Mouse (Mus musculus): Measurements from ENCODE around the gene Nfkbie. TPM values are rescaled to one million over a fixed set of nuclear protein-coding genes. Genes with fewer than 3 reads are reported as not detected.

The Nfkbie gene
- total and polyA plus RNA-seq, 3 experiments, result 78.7 to 136 (median 90.0) TPM

GRCm38 (mm10) chr17:45602984-45603383, 47.5 kb downstream of the Nfkbie start:
- dilution Hi-C loops (cut with MboI; ENCODE audit: extremely low pct_ligation_motif_present, extremely low pct_unique_long_range_greater_than_20kb, low sequenced_read_pairs), result no loop called here
- peaks cover 0 to 11% of the 10 kb centered on the region in 2 experiments; a peak in 2 of 4 replicates for H3K4me1 ChIP-seq (ENCODE audit: control insufficient read depth in 1 of 2, insufficient read depth in 2 of 2)

GRCm38 (mm10) chr17:45606992-45607879, 51.7 kb downstream of the Nfkbie start:
- no peak for DNase-seq (ENCODE audit: extremely low read depth)
- H3K9ac ChIP-seq (ENCODE audit: insufficient read depth, low read depth), result no peak overlapping the region
- H3K4me2 ChIP-seq (ENCODE audit: insufficient read depth, low read depth, poor library complexity, severe bottlenecking), result no peak overlapping the region

More at GRCm38 (mm10) chr17:45602984-45603383, 47.5 kb downstream of the Nfkbie start:
- Histone ChIP-seq H3K4me2 (ENCODE audit: insufficient read depth, low read depth, poor library complexity, severe bottlenecking) (no peak overlapping the region), H3K9ac (ENCODE audit: insufficient read depth, low read depth) (no peak overlapping the region), H3K36me3 (replicated peaks in 1 of 2; ENCODE audit: control insufficient read depth in 1 of 2, insufficient read depth in 1 of 2, low read length in 1 of 2) (no peaks in the 10 kb centered on the region), H3K27me3 (replicated peaks) (peaks cover 1% of the 10 kb centered on the region), H3K79me2 (replicated peaks; ENCODE audit: control insufficient read depth, extremely low read depth, insufficient read depth, poor library complexity, severe bottlenecking) (no peaks in the 10 kb centered on the region), H3K27ac (ENCODE audit: insufficient read depth, low read depth) (no peak overlapping the region), H3K9me3 (replicated peaks; ENCODE audit: low read length) (peaks cover 3% of the 10 kb centered on the region), H3K4me3 (replicated peaks in 1 of 3; ENCODE audit: low read depth in 2 of 3, low read length in 2 of 3, poor library complexity in 1 of 3) (no peak overlapping the region)
- in situ Hi-C loops (cut with MboI; ENCODE audit: low pct_ligation_motif_present, low pct_unique_long_range_greater_than_20kb, low sequenced_read_pairs), result no loop called here
- TF ChIP-seq MEF2A (IDR thresholded peaks at IDR 0.05; ENCODE audit: borderline replicate concordance, low read depth, low read length) (no peak), ZMIZ1 (IDR thresholded peaks at IDR 0.05; ENCODE audit: low read depth, low read length) (no peak), USF1 (IDR thresholded peaks at IDR 0.05; ENCODE audit: low read depth, low read length) (no peak), CTCF (conservative IDR thresholded peaks at IDR 0.05 in 1 of 2, IDR thresholded peaks at IDR 0.05 in 1 of 2; ENCODE audit: low read depth in 2 of 2, low read length in 2 of 2) (no peak), MYC (IDR thresholded peaks at IDR 0.05; ENCODE audit: low read depth, low read length) (no peak), E2F4 (IDR thresholded peaks at IDR 0.05; ENCODE audit: insufficient replicate concordance, low read depth, low read length) (no peak), MXI1 (IDR thresholded peaks at IDR 0.05; ENCODE audit: low read depth, low read length) (no peak), SIN3A (IDR thresholded peaks at IDR 0.05; ENCODE audit: low read length) (no peak), PAX5 (IDR thresholded peaks at IDR 0.05; ENCODE audit: low read length) (no peak)
- DNase-seq (ENCODE audit: extremely low read depth), result no peak

DNA sequence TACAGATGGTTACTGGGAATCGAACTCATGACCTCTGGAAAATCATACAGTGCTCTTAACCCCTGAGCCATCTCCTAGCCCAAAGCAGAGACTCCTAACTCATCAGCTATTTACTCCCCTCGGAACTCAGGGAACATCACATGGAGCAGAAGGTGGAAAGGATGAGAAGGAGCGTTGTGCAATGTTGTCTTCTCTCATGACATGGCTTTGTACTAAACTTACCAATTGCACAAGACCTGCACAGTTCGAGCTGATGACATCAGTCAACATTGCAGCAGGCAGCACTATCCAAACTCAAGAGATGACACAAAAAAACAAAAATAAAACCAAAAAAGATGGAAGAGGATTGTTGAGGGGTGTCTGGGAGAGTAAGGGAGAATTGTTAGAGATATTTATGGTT, 52.9 kb downstream of the Nfkbie start:
- Histone ChIP-seq H3K27me3 (replicated peaks) (no peaks in the 10 kb centered on the region), H3K36me3 (replicated peaks in 1 of 2; ENCODE audit: control insufficient read depth in 1 of 2, insufficient read depth in 1 of 2, low read length in 1 of 2) (no peaks in the 10 kb centered on the region), H3K27ac (ENCODE audit: insufficient read depth, low read depth) (no peak overlapping the region), H3K79me2 (replicated peaks; ENCODE audit: control insufficient read depth, extremely low read depth, insufficient read depth, poor library complexity, severe bottlenecking) (no peaks in the 10 kb centered on the region), H3K4me1 (ENCODE audit: control insufficient read depth in 1 of 2, insufficient read depth in 2 of 2) (peaks cover 0 to 5% of the 10 kb centered on the region in 2 experiments; a peak in 2 of 4 replicates), H3K9me3 (replicated peaks; ENCODE audit: low read length) (peaks cover 3% of the 10 kb centered on the region), H3K4me2 (ENCODE audit: insufficient read depth, low read depth, poor library complexity, severe bottlenecking) (no peak overlapping the region), H3K9ac (ENCODE audit: insufficient read depth, low read depth) (no peak overlapping the region), H3K4me3 (replicated peaks in 1 of 3; ENCODE audit: low read depth in 2 of 3, low read length in 2 of 3, poor library complexity in 1 of 3) (no peak overlapping the region)
- no peak for TF ChIP-seq SIN3A (IDR thresholded peaks at IDR 0.05; ENCODE audit: low read length)
- no peak for TF ChIP-seq MAFK (IDR thresholded peaks at IDR 0.05; ENCODE audit: insufficient replicate concordance, low read length)
- TF ChIP-seq CTCF (conservative IDR thresholded peaks at IDR 0.05 in 1 of 2, IDR thresholded peaks at IDR 0.05 in 1 of 2; ENCODE audit: low read depth in 2 of 2, low read length in 2 of 2), result no peak
- no peak for TF ChIP-seq ELF1 (IDR thresholded peaks at IDR 0.05; ENCODE audit: low read depth, low read length)
- TF ChIP-seq ZC3H11A (IDR thresholded peaks at IDR 0.05; ENCODE audit: low read depth, low read length), result no peak
- no peak for TF ChIP-seq E2F4 (IDR thresholded peaks at IDR 0.05; ENCODE audit: insufficient replicate concordance, low read depth, low read length)
- TF ChIP-seq MAX (IDR thresholded peaks at IDR 0.05; ENCODE audit: low read length), result no peak
- no peak for TF ChIP-seq USF2 (conservative IDR thresholded peaks at IDR 0.05; ENCODE audit: low read depth, low read length)
- TF ChIP-seq RAD21 (IDR thresholded peaks at IDR 0.05; ENCODE audit: low read depth, low read length), result no peak
- TF ChIP-seq JUN (IDR thresholded peaks at IDR 0.05; ENCODE audit: insufficient read depth, low read depth, low read length), result no peak
- in situ Hi-C loops (cut with MboI; ENCODE audit: low pct_ligation_motif_present, low pct_unique_long_range_greater_than_20kb, low sequenced_read_pairs), result no loop called here
- dilution Hi-C loops (cut with MboI; ENCODE audit: extremely low pct_ligation_motif_present, extremely low pct_unique_long_range_greater_than_20kb, low sequenced_read_pairs), result no loop called here
- no peak for DNase-seq (ENCODE audit: extremely low read depth)

More at GRCm38 (mm10) chr17:45606992-45607879, 51.7 kb downstream of the Nfkbie start:
- in situ Hi-C loops (cut with MboI; ENCODE audit: low pct_ligation_motif_present, low pct_unique_long_range_greater_than_20kb, low sequenced_read_pairs) (no loop called here), dilution Hi-C loops (cut with MboI; ENCODE audit: extremely low pct_ligation_motif_present, extremely low pct_unique_long_range_greater_than_20kb, low sequenced_read_pairs) (no loop called here)
- TF ChIP-seq E2F4 (IDR thresholded peaks at IDR 0.05; ENCODE audit: insufficient replicate concordance, low read depth, low read length), result no peak
- no peak for TF ChIP-seq NRF1 (IDR thresholded peaks at IDR 0.05; ENCODE audit: low read depth, low read length)
- no peak for TF ChIP-seq CTCF (conservative IDR thresholded peaks at IDR 0.05 in 1 of 2, IDR thresholded peaks at IDR 0.05 in 1 of 2; ENCODE audit: low read depth in 2 of 2, low read length in 2 of 2)
- Histone ChIP-seq H3K4me3 (replicated peaks in 1 of 3; ENCODE audit: low read depth in 2 of 3, low read length in 2 of 3, poor library complexity in 1 of 3) (no peak overlapping the region), H3K4me1 (ENCODE audit: control insufficient read depth in 1 of 2, insufficient read depth in 2 of 2) (no peaks in the 10 kb centered on the region), H3K27ac (ENCODE audit: insufficient read depth, low read depth) (no peak overlapping the region), H3K9me3 (replicated peaks; ENCODE audit: low read length) (peaks cover 3% of the 10 kb centered on the region), H3K27me3 (replicated peaks) (no peaks in the 10 kb centered on the region), H3K36me3 (replicated peaks in 1 of 2; ENCODE audit: control insufficient read depth in 1 of 2, insufficient read depth in 1 of 2, low read length in 1 of 2) (no peaks in the 10 kb centered on the region), H3K79me2 (replicated peaks; ENCODE audit: control insufficient read depth, extremely low read depth, insufficient read depth, poor library complexity, severe bottlenecking) (no peaks in the 10 kb centered on the region)

Data from CH12.LX (cell line).